Mouse (Mus musculus): Measurements from ENCODE around the gene Art3. TPM values are rescaled to one million over a fixed set of nuclear protein-coding genes. Genes with fewer than 3 reads are reported as not detected.
A peak's percentile ranks its signal among the peaks of the same experiment; 100 is the strongest.

Gene Art3
- polyA plus RNA-seq, 1 experiment from 2014 or later: 13.5 TPM

DNA sequence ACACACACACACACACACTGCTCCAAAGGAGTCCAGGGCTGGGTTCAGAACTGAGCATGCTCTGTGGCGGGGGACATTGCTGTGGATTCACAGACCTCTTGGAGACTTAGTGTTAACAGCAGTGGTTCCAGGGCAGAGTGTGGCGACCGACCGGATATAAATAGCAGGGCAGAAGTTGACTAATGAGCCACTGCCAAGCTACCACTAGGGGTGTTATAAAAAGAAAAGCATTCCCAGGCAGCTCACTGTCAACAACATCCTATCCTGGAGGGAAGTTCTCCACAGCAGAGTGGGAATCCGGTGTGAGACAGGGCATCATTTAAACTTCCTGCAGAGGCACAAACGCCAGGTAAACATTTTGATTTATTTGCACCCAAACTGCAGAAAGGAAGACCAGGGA, 55.0 kb downstream of the Art3 start:
- H3K36me3 ChIP-seq (ENCODE audit: control insufficient read depth, insufficient read depth, low read length): no peaks in the 10 kb centered on the region
- TF ChIP-seq EP300 (optimal IDR thresholded peaks at IDR 0.05): no peak
- TF ChIP-seq CTCF (IDR thresholded peaks at IDR 0.05; ENCODE audit: low read depth): peak; percentile 54
- no peak overlapping the region for H3K9ac ChIP-seq (ENCODE audit: low read length)
- no peak overlapping the region for H3K4me3 ChIP-seq (ENCODE audit: low read depth, low read length)
- H3K27ac ChIP-seq (replicated peaks): no peak overlapping the region
- H3K4me1 ChIP-seq (replicated peaks; ENCODE audit: control insufficient read depth, insufficient read depth): peaks cover 2% of the 10 kb centered on the region; the same call in 1 of the 2 replicates
- no peaks in the 10 kb centered on the region for H3K27me3 ChIP-seq (ENCODE audit: control insufficient read depth, insufficient read depth, low read length)
- ATAC-seq (ENCODE audit: low FRiP score, low TSS enrichment) (no peak), DNase-seq (ENCODE audit: low spot score) (no peak)
- WGBS: 27% methylated on average over 6 of the region's 6 CpGs
- H3K9me3 ChIP-seq (ENCODE audit: control insufficient read depth, low read length): no peaks in the 10 kb centered on the region
- H3K4me2 ChIP-seq (replicated peaks; ENCODE audit: low read depth): no peak overlapping the region

DNA sequence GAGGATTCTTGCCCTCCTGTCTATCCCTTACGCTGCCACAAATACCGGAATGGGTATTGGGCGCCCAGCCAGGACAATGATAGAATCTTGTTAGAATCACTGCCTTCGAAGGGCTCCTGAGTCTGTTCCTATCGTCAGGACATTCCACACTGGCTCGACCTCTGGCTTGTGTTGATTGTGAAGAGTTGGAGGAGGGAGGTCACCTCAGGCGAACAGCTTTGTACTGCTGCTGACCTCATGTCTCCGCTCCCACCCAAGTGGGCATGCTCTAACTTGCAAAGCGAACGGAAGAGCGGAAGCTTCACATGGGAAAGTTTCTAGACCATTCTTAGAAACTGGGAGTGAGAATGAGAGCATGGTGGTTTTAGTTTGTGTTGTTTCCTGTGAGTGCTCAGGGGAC, 55.8 kb downstream of the Art3 start:
- ATAC-seq (ENCODE audit: low FRiP score, low TSS enrichment) (no peak), DNase-seq (ENCODE audit: low spot score) (no peak)
- no peak overlapping the region for H3K4me3 ChIP-seq (ENCODE audit: low read depth, low read length)
- H3K4me2 ChIP-seq (replicated peaks; ENCODE audit: low read depth): no peak overlapping the region
- no peak overlapping the region for H3K27ac ChIP-seq (replicated peaks)
- no peaks in the 10 kb centered on the region for H3K36me3 ChIP-seq (ENCODE audit: control insufficient read depth, insufficient read depth, low read length)
- H3K27me3 ChIP-seq (ENCODE audit: control insufficient read depth, insufficient read depth, low read length): no peaks in the 10 kb centered on the region
- H3K4me1 ChIP-seq (replicated peaks; ENCODE audit: control insufficient read depth, insufficient read depth): peaks cover 2% of the 10 kb centered on the region; the same call in 1 of the 2 replicates
- TF ChIP-seq CTCF (IDR thresholded peaks at IDR 0.05; ENCODE audit: low read depth) (no peak), EP300 (optimal IDR thresholded peaks at IDR 0.05) (no peak)
- H3K9me3 ChIP-seq (ENCODE audit: control insufficient read depth, low read length): no peaks in the 10 kb centered on the region
- H3K9ac ChIP-seq (ENCODE audit: low read length): no peak overlapping the region
- WGBS: 56% methylated on average over 11 of the region's 11 CpGs

DNA sequence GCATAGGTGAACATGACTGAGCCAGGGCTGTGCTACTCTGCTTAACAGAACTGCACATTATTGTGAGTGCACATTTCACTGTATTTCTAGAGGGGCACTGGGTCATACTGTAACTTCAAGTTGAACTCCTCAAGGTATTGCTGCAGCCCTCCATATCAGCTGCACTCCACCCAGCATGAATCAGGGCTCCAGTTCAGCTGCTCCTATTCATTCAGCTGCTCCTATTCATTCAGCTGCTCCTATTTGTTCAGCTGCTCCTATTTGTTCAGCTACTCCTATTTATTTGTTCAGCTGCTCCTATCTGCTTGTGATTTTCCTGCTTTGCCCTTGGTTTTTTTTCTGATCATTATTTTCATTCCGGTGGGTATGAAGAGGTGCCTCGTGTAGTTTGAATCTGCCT, 58.4 kb downstream of the Art3 start:
- no peak overlapping the region for H3K27ac ChIP-seq (replicated peaks)
- no peaks in the 10 kb centered on the region for H3K27me3 ChIP-seq (ENCODE audit: control insufficient read depth, insufficient read depth, low read length)
- WGBS: 56% methylated on average over 2 of the region's 2 CpGs
- no peak overlapping the region for H3K4me3 ChIP-seq (ENCODE audit: low read depth, low read length)
- H3K36me3 ChIP-seq (ENCODE audit: control insufficient read depth, insufficient read depth, low read length): no peaks in the 10 kb centered on the region
- peaks cover 2% of the 10 kb centered on the region; the same call in 1 of the 2 replicates for H3K4me1 ChIP-seq (replicated peaks; ENCODE audit: control insufficient read depth, insufficient read depth)
- no peak overlapping the region for H3K9ac ChIP-seq (ENCODE audit: low read length)
- no peak overlapping the region for H3K4me2 ChIP-seq (replicated peaks; ENCODE audit: low read depth)
- DNase-seq (ENCODE audit: low spot score) (no peak), ATAC-seq (ENCODE audit: low FRiP score, low TSS enrichment) (no peak)
- no peaks in the 10 kb centered on the region for H3K9me3 ChIP-seq (ENCODE audit: control insufficient read depth, low read length)
- no peak for TF ChIP-seq CTCF (IDR thresholded peaks at IDR 0.05; ENCODE audit: low read depth)

DNA sequence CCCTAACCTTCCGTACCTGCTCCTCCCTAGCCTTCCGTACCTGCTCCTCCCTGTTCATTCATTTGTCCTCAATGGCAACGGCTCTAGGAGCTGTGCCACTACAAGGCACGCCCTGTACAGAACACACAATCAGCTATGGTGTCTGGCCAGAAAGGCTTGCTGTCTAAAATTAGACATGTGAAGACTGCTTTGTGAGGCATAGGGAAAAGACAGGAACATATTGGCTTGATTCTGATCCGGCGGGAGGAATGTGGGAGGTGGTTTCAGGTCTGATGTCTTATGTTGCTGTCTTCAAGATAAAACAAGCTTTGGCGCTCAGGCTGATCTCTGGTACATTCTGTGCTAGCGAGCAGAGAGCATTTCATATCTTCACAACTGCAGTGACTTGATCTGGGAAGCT, 59.0 kb downstream of the Art3 start:
- Histone ChIP-seq H3K4me2 (replicated peaks; ENCODE audit: low read depth) (no peak overlapping the region), H3K27ac (replicated peaks) (no peak overlapping the region), H3K9me3 (ENCODE audit: control insufficient read depth, low read length) (no peaks in the 10 kb centered on the region), H3K4me3 (ENCODE audit: low read depth, low read length) (no peak overlapping the region), H3K36me3 (ENCODE audit: control insufficient read depth, insufficient read depth, low read length) (no peaks in the 10 kb centered on the region), H3K27me3 (ENCODE audit: control insufficient read depth, insufficient read depth, low read length) (no peaks in the 10 kb centered on the region), H3K9ac (ENCODE audit: low read length) (no peak overlapping the region), H3K4me1 (replicated peaks; ENCODE audit: control insufficient read depth, insufficient read depth) (peaks cover 2% of the 10 kb centered on the region; the same call in 1 of the 2 replicates)
- TF ChIP-seq CTCF (IDR thresholded peaks at IDR 0.05; ENCODE audit: low read depth) (no peak), EP300 (optimal IDR thresholded peaks at IDR 0.05) (no peak)
- WGBS: 54% methylated on average over 8 of the region's 8 CpGs
- no peak for DNase-seq (ENCODE audit: low spot score)
- ATAC-seq (ENCODE audit: low FRiP score, low TSS enrichment): 0 out of 2 replicates have a peak, but pooled peaks have one; percentile 53

DNA sequence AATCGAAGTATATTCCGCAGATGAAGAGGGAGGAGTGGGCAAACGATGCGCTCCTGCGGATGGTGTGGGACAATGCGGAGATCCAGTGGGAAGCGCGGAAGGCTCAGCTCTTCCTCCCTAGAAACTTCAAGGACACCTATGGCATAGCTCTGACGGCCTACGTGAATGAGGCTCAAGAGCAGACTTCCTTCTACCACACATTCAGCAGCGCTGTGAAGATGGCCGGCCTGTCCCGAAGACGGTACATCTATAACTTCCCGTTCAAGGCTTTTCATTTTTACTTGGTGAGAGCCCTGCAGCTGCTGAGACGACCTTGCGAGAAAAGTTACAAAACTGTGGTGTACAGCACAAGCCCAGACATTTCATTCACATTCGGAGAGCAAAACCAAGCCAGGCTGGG, 60.9 kb downstream of the Art3 start:
- ATAC-seq (ENCODE audit: low FRiP score, low TSS enrichment) (no peak), DNase-seq (ENCODE audit: low spot score) (no peak)
- Histone ChIP-seq H3K4me3 (ENCODE audit: low read depth, low read length) (peak overlapping the region; percentile 22), H3K27me3 (ENCODE audit: control insufficient read depth, insufficient read depth, low read length) (no peaks in the 10 kb centered on the region), H3K4me1 (replicated peaks; ENCODE audit: control insufficient read depth, insufficient read depth) (peaks cover 2% of the 10 kb centered on the region; the same call in 1 of the 2 replicates), H3K27ac (replicated peaks) (no peak overlapping the region), H3K9me3 (ENCODE audit: control insufficient read depth, low read length) (no peaks in the 10 kb centered on the region), H3K4me2 (replicated peaks; ENCODE audit: low read depth) (peak overlapping the region; percentile 42), H3K9ac (ENCODE audit: low read length) (no peak overlapping the region), H3K36me3 (ENCODE audit: control insufficient read depth, insufficient read depth, low read length) (no peaks in the 10 kb centered on the region)
- WGBS: 51% methylated on average over 18 of the region's 18 CpGs
- no peak for TF ChIP-seq EP300 (optimal IDR thresholded peaks at IDR 0.05)
- no peak for TF ChIP-seq CTCF (IDR thresholded peaks at IDR 0.05; ENCODE audit: low read depth)

DNA sequence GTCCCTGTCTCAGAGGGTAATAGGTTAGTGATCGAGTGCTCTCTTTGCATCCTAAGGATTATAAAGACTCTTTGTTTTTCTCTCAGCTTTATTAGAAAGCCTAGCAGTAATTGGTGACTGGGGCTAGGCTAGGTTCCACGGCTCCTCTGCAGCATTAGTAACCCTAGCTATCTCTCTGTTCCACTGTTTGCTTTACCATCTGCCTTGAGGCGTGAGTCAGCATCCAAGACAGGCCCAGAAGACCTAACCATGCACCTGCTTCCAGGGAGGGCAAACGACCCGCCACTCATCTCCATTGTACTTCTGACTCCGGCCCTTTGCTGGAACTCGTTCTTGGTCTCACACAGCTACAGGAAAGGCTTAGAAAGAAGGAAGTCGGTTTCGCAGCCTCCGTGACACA, 62.2 kb downstream of the Art3 start:
- H3K4me2 ChIP-seq (replicated peaks; ENCODE audit: low read depth): no peak overlapping the region
- DNase-seq (ENCODE audit: low spot score) (no peak), ATAC-seq (ENCODE audit: low FRiP score, low TSS enrichment) (no peak)
- H3K36me3 ChIP-seq (ENCODE audit: control insufficient read depth, insufficient read depth, low read length): no peaks in the 10 kb centered on the region
- no peak overlapping the region for H3K4me3 ChIP-seq (ENCODE audit: low read depth, low read length)
- H3K27ac ChIP-seq (replicated peaks): no peak overlapping the region
- H3K4me1 ChIP-seq (replicated peaks; ENCODE audit: control insufficient read depth, insufficient read depth): no peaks in the 10 kb centered on the region
- no peaks in the 10 kb centered on the region for H3K9me3 ChIP-seq (ENCODE audit: control insufficient read depth, low read length)
- 60% methylated on average over 10 of the region's 10 CpGs for WGBS
- no peak overlapping the region for H3K9ac ChIP-seq (ENCODE audit: low read length)
- no peak for TF ChIP-seq EP300 (optimal IDR thresholded peaks at IDR 0.05)
- no peak for TF ChIP-seq CTCF (IDR thresholded peaks at IDR 0.05; ENCODE audit: low read depth)
- no peaks in the 10 kb centered on the region for H3K27me3 ChIP-seq (ENCODE audit: control insufficient read depth, insufficient read depth, low read length)

Data from stomach, postnatal 0 days (tissue).